Mouse (Mus musculus) cerebellum, postnatal 10 days (tissue): ENCODE data around the gene S100a10.
A peak's percentile ranks its signal among the peaks of the same experiment; 100 is the strongest.

Experiments used
- DNase-seq, 2 experiments: peaks; one replicate each; pipeline ENCODE4 v3.0.0; 2021; ENCODE audit warnings: mixed read lengths in 2 of 2

Gene S100a10

DNA sequence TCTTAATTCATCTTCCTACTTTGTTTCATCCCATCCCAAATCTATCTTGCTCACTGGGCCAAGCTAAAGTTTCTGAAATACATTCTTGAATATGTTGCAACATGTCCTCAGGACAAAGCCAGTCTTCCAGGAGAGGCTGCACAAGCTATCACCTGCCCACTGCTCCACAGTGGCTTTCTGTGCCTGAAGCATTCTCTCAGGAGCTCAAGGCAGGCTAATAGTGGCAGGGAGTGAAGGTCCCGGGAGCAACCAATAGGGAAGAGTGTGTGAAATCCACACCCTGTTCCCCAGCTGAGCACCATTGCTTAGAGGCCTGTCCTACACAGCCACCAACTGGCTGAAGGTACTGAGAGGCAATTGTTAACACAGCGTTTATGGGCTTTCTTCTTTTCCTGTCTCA is 26.1 kb downstream of the S100a10 start:
- DNase-seq: no peak

DNA sequence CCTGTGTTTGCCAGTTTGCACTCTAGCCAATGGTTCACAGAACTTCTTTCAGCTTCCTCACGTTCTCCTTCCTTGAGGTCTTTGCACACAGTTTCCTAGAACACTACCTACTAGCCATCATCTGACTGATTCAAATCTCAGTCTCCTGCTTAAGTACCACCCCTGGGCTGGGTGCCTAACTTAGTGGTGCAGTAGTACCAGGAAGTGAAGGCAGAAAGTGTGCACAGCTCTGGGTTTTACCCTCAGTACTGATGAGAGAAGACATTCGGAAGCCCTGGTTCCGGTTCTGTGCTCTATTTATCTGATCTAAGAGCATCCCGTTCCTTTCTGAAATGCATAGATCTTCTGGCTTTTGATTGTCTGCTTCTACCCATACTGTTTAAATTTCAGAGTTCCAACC is 26.8 kb downstream of the S100a10 start:
- no peak for DNase-seq

DNA sequence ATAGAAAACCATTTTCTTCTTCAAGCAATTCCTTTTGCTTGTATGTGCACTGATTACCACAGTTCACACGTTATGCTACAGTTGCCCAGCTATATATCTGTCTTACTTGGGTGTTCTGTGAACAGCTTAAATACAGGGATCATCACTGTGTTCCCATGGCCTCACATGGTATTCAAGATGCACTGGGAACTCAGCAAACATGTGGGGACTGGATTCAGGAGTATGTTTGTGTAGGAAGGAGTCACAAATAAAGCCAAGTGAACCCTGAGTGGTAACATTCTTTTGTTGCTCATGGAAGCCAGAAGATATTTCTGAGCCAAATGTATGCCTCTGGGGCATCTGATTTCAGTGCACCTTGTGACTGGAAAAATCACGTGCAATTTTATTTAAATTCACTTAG is 28.2 kb downstream of the S100a10 start:
- DNase-seq: no peak

DNA sequence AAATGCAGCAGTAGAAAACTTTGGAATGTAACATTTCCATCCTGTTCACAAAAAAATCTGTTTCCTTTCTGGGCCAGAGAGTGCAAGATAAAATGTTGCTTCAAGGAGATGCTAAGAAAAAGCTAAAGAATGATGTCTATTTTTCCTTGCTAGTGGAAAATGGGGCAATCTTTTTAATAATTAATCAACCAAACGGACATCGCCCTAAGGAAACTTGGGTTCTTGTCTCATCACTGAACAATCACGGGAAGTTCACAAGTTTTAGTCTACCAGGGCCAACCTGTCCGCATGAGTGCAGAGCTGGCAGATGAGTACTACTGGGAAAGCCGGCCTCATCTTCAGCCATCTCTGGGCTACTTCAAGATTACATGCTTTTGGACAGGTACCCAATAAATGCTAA is 34.7 kb downstream of the S100a10 start:
- no peak for DNase-seq

DNA sequence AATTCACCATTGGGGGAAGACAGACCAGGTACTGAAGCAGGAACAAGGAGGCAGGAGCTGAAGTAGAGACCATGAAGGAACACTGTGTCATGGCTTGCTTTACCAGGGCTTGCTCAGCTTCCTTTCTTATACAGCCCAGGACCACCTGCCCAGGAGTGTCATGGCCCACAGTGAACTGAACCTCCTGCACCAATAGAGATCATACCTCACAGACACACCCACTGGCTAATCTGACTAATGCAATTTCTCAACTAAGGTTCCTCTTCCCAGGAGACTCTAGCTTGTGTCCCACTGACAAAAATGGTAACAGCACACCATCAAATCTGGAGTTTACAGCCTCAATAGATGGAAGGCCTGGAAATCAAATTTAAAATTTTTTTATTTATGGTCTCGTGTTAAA is 35.4 kb downstream of the S100a10 start:
- no peak for DNase-seq

DNA sequence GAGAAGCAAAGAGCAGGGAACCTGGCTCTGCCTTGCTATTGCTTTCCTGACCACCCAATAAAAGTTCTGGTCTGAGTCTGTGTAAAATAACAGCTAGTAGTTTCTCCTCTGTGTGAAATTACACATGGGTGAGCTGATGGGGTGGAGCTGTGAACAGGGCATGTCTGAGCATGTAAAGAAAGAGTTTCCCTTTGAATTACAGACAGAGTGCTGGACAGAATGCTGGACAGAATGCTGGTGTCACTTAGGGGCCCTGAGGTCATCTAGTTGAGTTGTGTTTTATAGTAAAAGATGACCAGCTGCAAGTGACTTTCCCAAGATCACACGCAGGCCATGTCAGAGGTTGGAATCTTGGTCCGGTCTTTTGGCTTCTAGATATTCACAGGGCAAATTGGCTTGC is 37.2 kb downstream of the S100a10 start:
- DNase-seq: no peak

- no peak for DNase-seq
Observed at GRCm38 (mm10) chr3:93592976-93593375, 38.1 kb downstream of the S100a10 start.

GRCm38 (mm10) chr3:93593512-93593911 is 38.6 kb downstream of the S100a10 start:
- peak; percentile 45 to 53 for DNase-seq

DNA sequence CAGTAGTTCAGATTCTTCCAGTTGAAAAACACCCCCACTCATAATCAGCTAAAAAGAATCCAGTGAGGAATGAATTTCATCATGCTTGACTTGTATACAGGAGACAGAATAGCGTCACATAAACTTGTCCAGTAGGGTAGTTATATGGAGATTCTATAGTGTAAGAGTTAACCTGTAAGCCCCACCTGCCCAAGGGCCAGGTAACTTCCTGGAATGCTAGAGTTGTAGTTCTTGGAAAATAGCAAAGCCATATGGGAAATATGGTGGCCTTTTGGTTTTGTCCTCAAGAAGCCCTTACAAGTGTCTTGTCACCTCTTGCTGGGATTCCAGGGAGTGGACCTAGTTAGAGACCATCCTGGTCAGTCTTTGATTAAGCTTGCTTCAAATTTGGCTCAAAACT is 41.8 kb downstream of the S100a10 start:
- DNase-seq: no peak

- DNase-seq: no peak
Observed at GRCm38 (mm10) chr3:93597221-93597913, 42.5 kb downstream of the S100a10 start.

DNA sequence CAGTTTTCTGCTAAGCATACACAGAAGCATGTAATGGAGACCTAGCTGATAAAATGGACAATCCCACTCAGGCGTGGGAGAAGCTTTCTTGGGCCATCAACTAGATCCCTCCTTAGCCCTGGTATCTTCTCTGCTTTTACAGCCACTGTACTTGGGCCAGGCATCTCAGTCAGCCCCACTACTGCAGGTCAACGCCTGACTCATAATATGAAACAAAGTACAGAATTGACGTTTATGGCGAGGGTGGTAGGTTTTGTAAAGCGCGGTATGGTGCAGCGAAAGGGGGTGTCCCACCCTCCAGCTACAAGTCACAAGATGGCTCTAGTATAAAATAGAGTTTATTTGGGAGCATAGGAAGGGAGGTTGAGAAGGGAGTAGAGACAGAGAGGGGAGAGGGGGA is 43.1 kb downstream of the S100a10 start:
- no peak for DNase-seq

- DNase-seq: no peak
Observed at GRCm38 (mm10) chr3:93600206-93600605, 45.3 kb downstream of the S100a10 start.

GRCm38 (mm10) chr3:93601903-93602302 is 47.0 kb downstream of the S100a10 start:
- no peak for DNase-seq

GRCm38 (mm10) chr3:93608970-93609369 is 54.1 kb downstream of the S100a10 start:
- peak; percentile 10 to 16 for DNase-seq
